Mouse (Mus musculus) kidney, embryonic 14.5 days (tissue): ENCODE data around the gene Gps2. TPM values are rescaled to one million over a fixed set of nuclear protein-coding genes. Genes with fewer than 3 reads are reported as not detected.

Source experiments
- ATAC-seq: fragments of 200-750 bp; cut with Nextera tagmentation; 2 replicates; pipeline ENCODE4 v1.8.0; 2017; ENCODE audit warnings: moderate number of reproducible peaks, mild to moderate bottlenecking, moderate TSS enrichment, moderate library complexity; ENCODE audit not compliant: low FRiP score, low TSS enrichment
- H3K27ac ChIP-seq: fragments of 300-500 bp; sonication (generic); 2 replicates; pipeline ENCODE4 v1.5.1; 2014; ENCODE audit warnings: low read depth, mild to moderate bottlenecking, low read length, moderate library complexity, mixed read lengths
- H3K27me3 ChIP-seq: fragments of 300-500 bp; sonication (generic); 2 replicates; pipeline ENCODE4 v1.6.1; 2014; ENCODE audit warnings: mild to moderate bottlenecking, low read length; ENCODE audit not compliant: control insufficient read depth, insufficient read depth
- H3K36me3 ChIP-seq: fragments of 300-500 bp; sonication (generic); 2 replicates; pipeline ENCODE4 v1.6.1; 2014; ENCODE audit warnings: low read length, mixed read lengths; ENCODE audit not compliant: control insufficient read depth, insufficient read depth
- H3K4me1 ChIP-seq: fragments of 300-500 bp; sonication (generic); 2 replicates; pipeline ENCODE4 v1.6.1; 2014; ENCODE audit warnings: low read length, mixed read lengths; ENCODE audit not compliant: control insufficient read depth, insufficient read depth
- H3K4me2 ChIP-seq: fragments of 300-500 bp; sonication (generic); replicated peaks from 2 replicates; pipeline ENCODE4 v1.6.1; 2014; ENCODE audit warnings: low read depth, mild to moderate bottlenecking, low read length
- H3K4me3 ChIP-seq: fragments of 300-500 bp; sonication (generic); 2 replicates; pipeline ENCODE4 v1.5.1; 2014; ENCODE audit warnings: mild to moderate bottlenecking, low read length
- H3K9ac ChIP-seq: fragments of 300-500 bp; sonication (generic); 2 replicates; pipeline ENCODE4 v1.6.1; 2014; ENCODE audit warnings: low read depth, mild to moderate bottlenecking, low read length, moderate library complexity
- H3K9me3 ChIP-seq: fragments of 300-500 bp; sonication (generic); 2 replicates; pipeline ENCODE4 v1.6.1; 2016; ENCODE audit warnings: low read length; ENCODE audit not compliant: control insufficient read depth
- WGBS: fragments of 180-500 bp; shearing (Covaris S2); extraction: QIAGEN DNeasy Blood & Tissue Kit; methylation state at CpG from one replicate; pipeline ENCODE4 v1.1.7; 2014; 5-methylcytosine and 5-hydroxymethylcytosine counted together
- polyA plus RNA-seq: library from polyadenylated mRNA; unstranded; fragments of >200 nt; fragmentation: Nextera tagmentation; extraction: Ambion mirVana; gene quantifications from 2 replicates; pipeline ENCODE4 v1.2.1, GENCODE M21; 2014

Gene Gps2
- polyA plus RNA-seq, 1 experiment from 2014 or later, result 73.4 TPM

DNA sequence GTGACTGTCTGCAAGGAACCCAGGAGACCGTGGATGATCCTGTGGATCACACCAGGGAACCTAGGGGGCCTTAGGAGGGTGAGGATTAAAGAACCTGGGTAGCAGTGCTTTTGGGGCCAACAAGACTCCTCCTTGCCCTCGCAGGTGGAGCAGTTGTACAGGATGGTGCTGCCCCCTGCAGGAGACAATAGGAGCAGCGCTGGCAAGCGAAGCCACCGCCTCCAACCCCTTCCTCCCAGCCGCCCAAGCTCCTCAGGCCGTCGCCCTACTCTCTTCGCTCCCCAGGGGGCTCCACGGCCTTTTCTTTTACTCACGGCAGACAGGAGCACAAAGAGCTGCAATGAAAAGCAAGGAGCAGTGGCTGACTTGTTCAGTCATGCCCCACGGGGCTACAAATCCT, 36.8 kb upstream of the Gps2 start:
- 0 out of 2 replicates have a peak, but pooled peaks have one; percentile 22 for ATAC-seq
- Histone ChIP-seq H3K4me1 (peaks cover 24% of the 10 kb centered on the region), H3K4me3 (no peak overlapping the region; the same call in 1 of the 2 replicates), H3K27ac (no peak overlapping the region), H3K9me3 (no peaks in the 10 kb centered on the region), H3K9ac (0 out of 2 replicates have a peak overlapping the region, but pooled peaks have one; percentile 14), H3K4me2 (peak overlapping the region; percentile 20; the same call in 1 of the 2 replicates), H3K27me3 (no peaks in the 10 kb centered on the region), H3K36me3 (no peaks in the 10 kb centered on the region)
- 5% methylated on average over 12 of the region's 12 CpGs for WGBS

GRCm38 (mm10) chr11:69877878-69878277, 35.8 kb upstream of the Gps2 start, which contains the start of gene Tmem95:
Gene Tmem95, minus strand, starts transcription at chr11:69878018.
- peaks cover 29% of the 10 kb centered on the region for H3K4me1 ChIP-seq
- H3K27me3 ChIP-seq, result no peaks in the 10 kb centered on the region
- 0 out of 2 replicates have a peak within 1 kb of the TSS, but pooled peaks have one; percentile 14 for H3K9ac ChIP-seq
- peak within 1 kb of the TSS; percentile 20; the same call in 1 of the 2 replicates for H3K4me2 ChIP-seq
- ATAC-seq, result no peak
- WGBS, result 89% methylated on average over 11 of the region's 11 CpGs
- H3K4me3 ChIP-seq, result no peak within 1 kb of the TSS; the same call in 1 of the 2 replicates
- H3K27ac ChIP-seq, result no peak within 1 kb of the TSS
- no peaks in the 10 kb centered on the region for H3K36me3 ChIP-seq
- H3K9me3 ChIP-seq, result no peaks in the 10 kb centered on the region

DNA sequence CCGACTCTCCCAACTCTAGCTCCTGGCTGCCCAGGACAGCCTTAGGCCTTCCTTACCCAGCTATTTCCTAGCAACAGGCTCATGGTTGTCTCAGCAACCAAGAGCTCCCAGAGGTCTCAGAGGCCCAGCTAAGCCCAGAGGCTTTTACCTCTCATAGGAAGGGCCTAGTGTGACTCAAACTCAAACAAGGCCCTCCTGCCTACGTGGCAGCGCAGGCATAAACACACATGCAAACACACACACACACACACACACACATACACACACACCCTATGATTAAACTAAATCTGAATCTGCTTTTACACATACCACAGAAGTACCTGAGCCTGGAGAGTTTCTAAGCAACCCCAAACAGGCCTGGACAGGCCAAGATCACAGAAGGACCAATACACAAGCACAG, 35.3 kb upstream of the Gps2 start:
- H3K27ac ChIP-seq, result no peak overlapping the region
- H3K4me1 ChIP-seq, result peaks cover 29% of the 10 kb centered on the region

GRCm38 (mm10) chr11:69878952-69879351, 34.7 kb upstream of the Gps2 start:
- Histone ChIP-seq H3K27ac (no peak overlapping the region), H3K4me2 (peak overlapping the region; percentile 81), H3K9ac (no peak overlapping the region), H3K4me1 (peaks cover 29% of the 10 kb centered on the region), H3K4me3 (no peak overlapping the region; the same call in 1 of the 2 replicates), H3K9me3 (no peaks in the 10 kb centered on the region), H3K27me3 (no peaks in the 10 kb centered on the region), H3K36me3 (no peaks in the 10 kb centered on the region)
- WGBS, result 79% methylated on average over 6 of the region's 6 CpGs
- no peak for ATAC-seq

More for the DNA sequence above, 35.3 kb upstream of the Gps2 start:
- no peak overlapping the region for H3K4me3 ChIP-seq
- ATAC-seq, result no peak
- no peaks in the 10 kb centered on the region for H3K36me3 ChIP-seq
- no peak overlapping the region for H3K4me2 ChIP-seq
- WGBS, result 85% methylated on average over 3 of the region's 3 CpGs
- H3K9me3 ChIP-seq, result no peaks in the 10 kb centered on the region
- H3K9ac ChIP-seq, result no peak overlapping the region
- no peaks in the 10 kb centered on the region for H3K27me3 ChIP-seq

- WGBS, result 48% methylated on average over 15 of the region's 15 CpGs
- Histone ChIP-seq H3K9me3 (no peaks in the 10 kb centered on the region), H3K27me3 (no peaks in the 10 kb centered on the region), H3K4me1 (peaks cover 29% of the 10 kb centered on the region), H3K4me3 (peak overlapping the region; percentile 40), H3K9ac (peak overlapping the region; percentile 28), H3K36me3 (no peaks in the 10 kb centered on the region), H3K4me2 (peak overlapping the region; percentile 81), H3K27ac (no peak overlapping the region)
- no peak for ATAC-seq
Observed at GRCm38 (mm10) chr11:69879711-69880110, 34.0 kb upstream of the Gps2 start.

DNA sequence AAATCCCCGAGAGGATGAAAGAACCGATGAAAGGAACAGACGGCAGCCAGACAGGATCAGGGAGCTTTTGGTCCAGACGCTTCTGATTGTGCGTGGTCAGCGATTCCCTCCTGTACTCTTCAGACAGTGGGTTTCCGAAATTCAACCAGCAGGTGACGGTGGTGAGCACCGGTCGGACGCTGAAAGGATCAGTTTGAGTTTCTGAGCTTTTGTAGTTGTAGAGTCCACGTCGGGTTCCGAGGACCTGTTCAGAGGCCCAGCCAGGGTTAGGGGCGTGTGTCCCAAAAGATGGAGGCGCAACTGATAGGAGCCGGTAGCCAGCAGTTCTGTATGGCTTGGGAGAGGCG, 33.2 kb upstream of the Gps2 start:
- ATAC-seq, result no peak; the same call in 1 of the 2 replicates
- H3K4me1 ChIP-seq, result peaks cover 29% of the 10 kb centered on the region
- 0% methylated on average over 18 of the region's 18 CpGs for WGBS

GRCm38 (mm10) chr11:69880853-69881603, 32.7 kb upstream of the Gps2 start, which contains the start of gene Kctd11:
Gene Kctd11, minus strand, starts transcription at chr11:69881406.
- peak; percentile 92 for ATAC-seq
- Histone ChIP-seq H3K4me1 (peaks cover 29% of the 10 kb centered on the region), H3K9ac (peak within 1 kb of the TSS; percentile 64), H3K27me3 (no peaks in the 10 kb centered on the region), H3K4me3 (peak within 1 kb of the TSS; percentile 40), H3K9me3 (no peaks in the 10 kb centered on the region), H3K27ac (peak within 1 kb of the TSS; percentile 96), H3K36me3 (no peaks in the 10 kb centered on the region), H3K4me2 (peak within 1 kb of the TSS; percentile 81)
- under 1% methylated on average over 46 of the region's 46 CpGs for WGBS

More for the DNA sequence above, 33.2 kb upstream of the Gps2 start:
- no peaks in the 10 kb centered on the region for H3K27me3 ChIP-seq
- H3K4me2 ChIP-seq, result peak overlapping the region; percentile 81
- H3K4me3 ChIP-seq, result peak overlapping the region; percentile 40
- H3K9ac ChIP-seq, result peak overlapping the region; percentile 28
- H3K27ac ChIP-seq, result peak overlapping the region; percentile 96
- no peaks in the 10 kb centered on the region for H3K36me3 ChIP-seq
- no peaks in the 10 kb centered on the region for H3K9me3 ChIP-seq

DNA sequence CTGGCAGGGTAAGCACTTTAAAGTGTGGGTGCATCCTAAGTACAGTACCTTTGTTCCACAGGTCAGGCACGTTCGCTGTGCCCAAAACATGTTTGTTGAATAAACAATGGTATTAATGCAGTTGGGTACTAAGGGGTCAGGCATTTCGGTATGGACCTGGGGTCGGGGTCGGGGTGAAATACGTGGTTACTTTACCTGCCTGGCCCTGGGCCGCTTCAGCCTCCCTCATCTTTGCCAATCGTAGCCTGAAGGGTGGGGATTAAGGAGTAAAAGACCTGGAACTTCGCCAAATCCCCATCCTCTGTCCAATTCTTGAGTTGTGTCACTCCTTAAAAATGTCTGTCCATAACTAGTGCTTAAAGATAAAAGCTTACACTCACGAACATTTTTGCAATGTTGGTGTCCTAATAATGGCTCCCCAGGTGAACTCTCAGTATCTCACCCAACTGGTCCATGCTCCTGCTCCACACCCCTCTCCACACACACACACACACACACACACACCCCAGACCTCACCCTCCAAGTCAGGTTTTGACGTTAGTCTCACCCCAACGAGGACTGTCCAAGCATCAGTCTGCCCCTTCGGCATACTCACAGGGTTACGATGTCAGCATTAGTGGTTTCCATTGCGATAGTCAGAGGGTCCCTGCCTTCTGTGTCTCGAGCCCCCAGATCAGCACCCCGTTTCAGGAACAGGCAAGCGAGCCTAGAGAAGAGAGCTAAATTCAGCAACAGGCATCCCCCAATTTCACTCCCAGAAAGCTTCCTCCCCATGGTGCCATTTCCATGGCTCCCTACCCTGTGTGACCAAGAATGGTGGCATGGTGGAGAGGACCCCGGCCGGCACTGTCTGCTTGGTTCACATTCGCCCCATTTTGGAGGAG, 31.7 kb upstream of the Gps2 start:
- H3K27me3 ChIP-seq, result no peaks in the 10 kb centered on the region
- ATAC-seq, result no peak

More for the DNA sequence above, 31.7 kb upstream of the Gps2 start:
- Histone ChIP-seq H3K9me3 (no peaks in the 10 kb centered on the region), H3K4me3 (peak overlapping the region; percentile 40), H3K36me3 (no peaks in the 10 kb centered on the region), H3K27ac (peak overlapping the region; percentile 96), H3K9ac (peak overlapping the region; percentile 64), H3K4me2 (peak overlapping the region; percentile 81), H3K4me1 (peaks cover 29% of the 10 kb centered on the region)
- WGBS, result 59% methylated on average over 21 of the region's 21 CpGs
